Comparison of ENCODE assay signal across 10 mouse cellular contexts in genomic region chr8:125744914-125745576, GRCm38 (mm10).
"Had no signal": no experiment of that assay in that cellular context is flagged by ENCODE, and none has a peak within 500 bp of the region (broad histone marks: within the 10 kb centered on the region; RNA-seq: fewer than 3 reads in every experiment).

No protein-coding gene starts in this region.

- DNase-seq: liver, embryonic 13.5 days; liver, postnatal 0 days; lung, adult 2 months; lung, postnatal 14 days; lung, postnatal 36 days; midbrain, embryonic 14.5 days; right cerebral cortex, postnatal 14 days; thymus, adult 18-20 months; thymus, postnatal 14 days; thymus, postnatal 36 days had no signal
